In genomic region chr1:89078730-89079129, GRCm38 (mm10) we compare ENCODE assay signal across 15 mouse cellular contexts. TPM values are rescaled to one million over a fixed set of nuclear protein-coding genes. Genes with fewer than 3 reads are reported as not detected.
DNase-seq lines count a peak whose midpoint lies in the region; ATAC-seq and TF ChIP-seq lines count a peak whose summit lies in the region.
"Had no signal": no experiment of that assay in that cellular context is flagged by ENCODE, and none has a peak within 500 bp of the region (broad histone marks: within the 10 kb centered on the region; RNA-seq: fewer than 3 reads in every experiment).

No protein-coding gene starts in this region.

- no peak overlapping the region for H3ac ChIP-seq in C2C12 (ENCODE audit: control insufficient read depth, insufficient read length, low read depth)

- H3K9ac ChIP-seq in heart, embryonic 12.5 days = no peak overlapping the region
- H3K9ac ChIP-seq in liver, embryonic 15.5 days = no peak overlapping the region
- H3K9ac ChIP-seq in liver, embryonic 11.5 days (ENCODE audit: low read depth, low read length) = no peak overlapping the region
- no peak overlapping the region for H3K9ac ChIP-seq in kidney, embryonic 16.5 days (replicated peaks; ENCODE audit: low read length)
- H3K9ac ChIP-seq: hindbrain, embryonic 15.5 days; kidney, embryonic 15.5 days; neural tube, embryonic 15.5 days had no signal

- no peak for TF ChIP-seq CTCF in C2C12 (IDR thresholded peaks at IDR 0.05; ENCODE audit: control insufficient read depth, insufficient read depth, insufficient read length)

- H3K27me3 ChIP-seq in heart, embryonic 12.5 days (replicated peaks) = no peaks in the 10 kb centered on the region
- no peaks in the 10 kb centered on the region for H3K27me3 ChIP-seq in liver, embryonic 15.5 days
- H3K27me3 ChIP-seq in liver, embryonic 11.5 days (replicated peaks; ENCODE audit: control insufficient read depth, insufficient read depth, low read length) = peaks cover 2% of the 10 kb centered on the region; the same call in 1 of the 2 replicates
- H3K27me3 ChIP-seq in C2C12 (ENCODE audit: control insufficient read depth, insufficient read depth, insufficient read length) = no peaks in the 10 kb centered on the region
- no peaks in the 10 kb centered on the region for H3K27me3 ChIP-seq in kidney, embryonic 16.5 days (ENCODE audit: insufficient read depth, low read length)
- H3K27me3 ChIP-seq: hindbrain, embryonic 15.5 days; kidney, embryonic 15.5 days; neural tube, embryonic 15.5 days; Patski had no signal

- H3K27ac ChIP-seq in heart, embryonic 12.5 days (ENCODE audit: poor library complexity, severe bottlenecking) = peak overlapping the region; percentile 25; the same call in 1 of the 2 replicates
- H3K27ac ChIP-seq in liver, embryonic 15.5 days (replicated peaks) = no peak overlapping the region
- no peak overlapping the region for H3K27ac ChIP-seq in liver, embryonic 11.5 days (ENCODE audit: low read depth, low read length)
- H3K27ac ChIP-seq in kidney, embryonic 16.5 days (ENCODE audit: low read length) = no peak overlapping the region
- H3K27ac ChIP-seq: hindbrain, embryonic 15.5 days; kidney, embryonic 15.5 days; neural tube, embryonic 15.5 days had no signal

- no peak overlapping the region for H3K4me2 ChIP-seq in heart, embryonic 12.5 days
- 0 out of 2 replicates have a peak overlapping the region, but pooled peaks have one; percentile 2 for H3K4me2 ChIP-seq in liver, embryonic 15.5 days
- no peak overlapping the region for H3K4me2 ChIP-seq in liver, embryonic 11.5 days
- no peak overlapping the region for H3K4me2 ChIP-seq in kidney, embryonic 16.5 days (replicated peaks; ENCODE audit: low read depth, low read length)
- H3K4me2 ChIP-seq: hindbrain, embryonic 15.5 days; kidney, embryonic 15.5 days; neural tube, embryonic 15.5 days had no signal

- peaks cover 80% of the 10 kb centered on the region for H3K4me1 ChIP-seq in heart, embryonic 12.5 days (replicated peaks)
- H3K4me1 ChIP-seq in liver, embryonic 15.5 days (replicated peaks) = peaks cover 8% of the 10 kb centered on the region
- no peaks in the 10 kb centered on the region for H3K4me1 ChIP-seq in liver, embryonic 11.5 days (replicated peaks; ENCODE audit: control insufficient read depth, insufficient read depth, low read length)
- peaks cover 64% of the 10 kb centered on the region for H3K4me1 ChIP-seq in kidney, embryonic 16.5 days (ENCODE audit: insufficient read depth, low read length)

- WGBS in heart, embryonic 12.5 days = 56% methylated on average over 9 of the region's 9 CpGs
- WGBS in liver, embryonic 15.5 days (ENCODE audit: insufficient replicate concordance) = 20% methylated on average over 9 of the region's 9 CpGs
- whole genome bisulfite sequencing in liver, embryonic 11.5 days = 45% methylated on average over 9 of the region's 9 CpGs
- 58% methylated on average over 9 of the region's 9 CpGs for WGBS in kidney, embryonic 16.5 days

- no peak for ATAC-seq in heart, embryonic 12.5 days (ENCODE audit: insufficient number of reproducible peaks, low FRiP score)
- no peak for ATAC-seq in liver, embryonic 15.5 days (ENCODE audit: insufficient read depth)
- ATAC-seq in liver, embryonic 11.5 days (replicated peaks; ENCODE audit: low FRiP score) = no peak
- ATAC-seq in common myeloid progenitor, adult 5-6 weeks (replicated peaks; ENCODE audit: low read depth, poor library complexity, severe bottlenecking) = peak; percentile 73
- ATAC-seq in kidney, embryonic 16.5 days (ENCODE audit: low FRiP score, low TSS enrichment) = no peak
- ATAC-seq: forebrain, embryonic 16.5 days; Patski had no signal

- peaks cover 100% of the 10 kb centered on the region for H3K79me2 ChIP-seq in C2C12 (ENCODE audit: control insufficient read depth, insufficient read depth)

- no peaks in the 10 kb centered on the region for H3K9me3 ChIP-seq in heart, embryonic 12.5 days (replicated peaks)
- H3K9me3 ChIP-seq in liver, embryonic 15.5 days (replicated peaks) = no peaks in the 10 kb centered on the region
- H3K9me3 ChIP-seq in liver, embryonic 11.5 days (ENCODE audit: control insufficient read depth, low read length) = no peaks in the 10 kb centered on the region
- 0 out of 2 replicates have a peak, but pooled peaks cover 3% of the 10 kb centered on the region for H3K9me3 ChIP-seq in kidney, embryonic 16.5 days (ENCODE audit: low read length)
- H3K9me3 ChIP-seq: hindbrain, embryonic 15.5 days; kidney, embryonic 15.5 days; neural tube, embryonic 15.5 days had no signal

- H3K36me3 ChIP-seq in heart, embryonic 12.5 days = no peaks in the 10 kb centered on the region
- H3K36me3 ChIP-seq in liver, embryonic 15.5 days (replicated peaks) = no peaks in the 10 kb centered on the region
- no peaks in the 10 kb centered on the region for H3K36me3 ChIP-seq in liver, embryonic 11.5 days (ENCODE audit: control insufficient read depth, insufficient read depth, low read length)
- H3K36me3 ChIP-seq in C2C12 (ENCODE audit: control insufficient read depth, insufficient read depth) = peaks cover 14% of the 10 kb centered on the region
- no peaks in the 10 kb centered on the region for H3K36me3 ChIP-seq in kidney, embryonic 16.5 days (ENCODE audit: insufficient read depth, low read length)
- H3K36me3 ChIP-seq: hindbrain, embryonic 15.5 days; neural tube, embryonic 15.5 days had no signal

- H3K79me3 ChIP-seq in C2C12 (ENCODE audit: low read depth) = peaks cover 91% of the 10 kb centered on the region

- no peak for DNase-seq in heart, adult 9 months (ENCODE audit: low spot score in 2 of 2)
- DNase-seq in liver, embryonic 11.5 days (ENCODE audit: low spot score) = no peak
- no peak for DNase-seq in B cell, adult 2 months
- DNase-seq: adrenal gland, postnatal 10 days; gastrocnemius, postnatal 14 days had no signal

- no peak overlapping the region for H3K4me3 ChIP-seq in heart, embryonic 12.5 days
- no peak overlapping the region for H3K4me3 ChIP-seq in liver, embryonic 15.5 days (replicated peaks)
- H3K4me3 ChIP-seq in liver, embryonic 11.5 days (ENCODE audit: low read depth, low read length) = no peak overlapping the region
- H3K4me3 ChIP-seq in C2C12 (ENCODE audit: insufficient read depth, poor library complexity, severe bottlenecking) = no peak overlapping the region
- no peak overlapping the region for H3K4me3 ChIP-seq in kidney, embryonic 16.5 days (ENCODE audit: low read length)
- H3K4me3 ChIP-seq: hindbrain, embryonic 15.5 days; kidney, embryonic 15.5 days; neural tube, embryonic 15.5 days had no signal

TF ChIP-seq in C2C12, 6 proteins besides CTCF, POLR2A, EP300 and RAD21:
- TF ChIP-seq MYOG (IDR thresholded peaks at IDR 0.05; ENCODE audit: control insufficient read depth, extremely low read depth, insufficient read length) (no peak), FOSL1 (IDR thresholded peaks at IDR 0.05; ENCODE audit: insufficient read depth, low read length, poor library complexity, severe bottlenecking) (no peak), CEBPB (IDR thresholded peaks at IDR 0.05; ENCODE audit: low read depth) (peak; percentile 91), USF1 (IDR thresholded peaks at IDR 0.05; ENCODE audit: low read depth) (no peak)

RNA-seq across cellular contexts. Expression of gene Sh3bp4, which starts 8.5 kb away (rescaled TPM):
- polyA plus RNA-seq in heart, embryonic 12.5 days (2016; fragmentation: Nextera tagmentation; extraction: Ambion mirVana) = 25.8 and 28.1 TPM in 2 replicates
- polyA plus RNA-seq in liver, embryonic 15.5 days (2015; fragmentation: Nextera tagmentation; extraction: Ambion mirVana) = 0.99 and 1.1 TPM in 2 replicates
- polyA plus RNA-seq in liver, embryonic 11.5 days (2014; fragmentation: Nextera tagmentation; extraction: Ambion mirVana) = 4.4 and 4.7 TPM in 2 replicates
- polyA plus RNA-seq in C2C12 (2012; fragmentation: generic; extraction: Trizol) = 24.0 TPM
- 0.18 and 0.19 TPM in 2 replicates for total RNA-seq in common myeloid progenitor, adult 5-6 weeks (2017)
- polyA plus RNA-seq in kidney, embryonic 16.5 days (2015; fragmentation: Nextera tagmentation; extraction: Ambion mirVana) = 29.1 and 29.8 TPM in 2 replicates
